Mouse (Mus musculus) lung, adult 2 months (tissue): ENCODE measurements at regions not wholly inside any gene's neighbourhood (a gene's known extent, or its start where the extent isn't known, plus 50 kb on each side); places are given as distances from the start of the nearest gene placed in this dataset.

ENCODE experiments used
- DNase-seq: peaks from one replicate; pipeline ENCODE4 v3.0.0; 2022
- H3K4me1 ChIP-seq: fragments of 200-500 bp; 2 replicates; pipeline ENCODE4 v1.6.1; 2011; ENCODE audit warnings: low read length; ENCODE audit not compliant: control insufficient read depth, insufficient read depth
- H3K4me3 ChIP-seq: fragments of 200-500 bp; replicated peaks from 2 replicates; pipeline ENCODE3; 2011; ENCODE audit warnings: low read depth, mild to moderate bottlenecking, control low read depth, low read length; ENCODE audit errors: extremely low read depth
- CTCF ChIP-seq: fragments of 200-500 bp; IDR thresholded peaks from 2 replicates; pipeline ENCODE4 v1.5.1; 2011; ENCODE audit warnings: mild to moderate bottlenecking, low read length, control low read depth; ENCODE audit not compliant: insufficient read depth
- POLR2A ChIP-seq: fragments of 200-500 bp; IDR thresholded peaks from 2 replicates; pipeline ENCODE4 v1.6.1; 2011; ENCODE audit warnings: low read depth, mild to moderate bottlenecking, control low read depth, low read length, borderline replicate concordance; ENCODE audit errors: extremely low read depth
- WGBS: fragments of 180-500 bp; shearing (Covaris S2); methylation state at CpG from one replicate; pipeline ENCODE4 v1.1.7; 2018; 5-methylcytosine and 5-hydroxymethylcytosine counted together

DNA sequence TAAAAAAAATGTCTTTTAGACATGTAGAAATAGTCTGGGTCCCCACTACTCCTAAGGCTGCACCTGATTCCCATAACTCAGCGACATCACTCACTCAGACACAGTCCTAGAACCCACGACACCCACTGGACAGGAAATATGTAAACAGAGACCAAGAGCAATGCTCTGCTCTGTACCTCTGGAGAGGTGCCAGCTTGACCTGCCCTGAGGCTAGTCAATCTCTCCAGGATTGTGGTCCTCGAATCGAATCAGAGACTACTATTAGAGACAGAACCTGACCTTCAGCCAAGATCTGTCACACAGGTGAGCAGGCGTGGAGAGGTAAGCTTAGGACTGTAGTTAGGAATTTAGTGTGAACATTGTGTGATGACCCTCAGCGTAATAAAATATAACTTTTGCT lies 152.7 kb downstream of the Mycn start:
- H3K4me3 ChIP-seq = no peak overlapping the region
- DNase-seq = no peak
- no peaks in the 10 kb centered on the region for H3K4me1 ChIP-seq
- TF ChIP-seq POLR2A (no peak), CTCF (no peak)
- 69% methylated on average over 6 of the region's 6 CpGs for WGBS

DNA sequence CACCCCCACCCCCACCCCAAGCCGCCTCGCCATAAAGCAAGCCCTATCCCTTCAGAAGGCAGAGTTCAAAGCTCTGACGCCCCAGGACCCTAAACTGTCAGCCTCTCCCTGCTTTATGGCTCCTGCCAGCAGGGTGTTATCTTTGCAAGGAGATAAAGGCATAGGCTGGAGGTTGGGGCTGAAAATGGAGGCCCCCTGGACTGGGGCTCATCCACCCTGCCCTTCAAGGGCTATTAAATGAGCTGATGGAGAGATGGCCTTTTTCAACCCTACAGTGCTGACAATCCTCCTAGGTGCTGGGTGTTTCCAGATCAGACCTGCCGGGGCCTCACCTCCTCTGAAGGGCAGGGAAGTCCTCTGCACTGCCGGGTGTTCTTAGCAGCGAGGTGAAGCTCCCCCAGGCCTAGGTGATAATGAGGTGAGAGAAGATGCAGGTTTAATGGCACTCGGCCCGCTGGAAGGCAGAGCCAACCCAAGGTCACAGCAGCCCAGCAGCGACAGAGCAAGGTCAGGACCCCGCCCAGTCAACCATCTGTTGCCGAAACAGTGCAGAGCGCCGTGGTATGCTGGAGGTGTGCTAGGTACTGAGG lies 153.4 kb downstream of the Mycn start:
- DNase-seq = no peak
- Histone ChIP-seq H3K4me1 (no peaks in the 10 kb centered on the region), H3K4me3 (no peak overlapping the region)
- TF ChIP-seq CTCF = no peak
- 63% methylated on average over 13 of the region's 13 CpGs for WGBS

DNA sequence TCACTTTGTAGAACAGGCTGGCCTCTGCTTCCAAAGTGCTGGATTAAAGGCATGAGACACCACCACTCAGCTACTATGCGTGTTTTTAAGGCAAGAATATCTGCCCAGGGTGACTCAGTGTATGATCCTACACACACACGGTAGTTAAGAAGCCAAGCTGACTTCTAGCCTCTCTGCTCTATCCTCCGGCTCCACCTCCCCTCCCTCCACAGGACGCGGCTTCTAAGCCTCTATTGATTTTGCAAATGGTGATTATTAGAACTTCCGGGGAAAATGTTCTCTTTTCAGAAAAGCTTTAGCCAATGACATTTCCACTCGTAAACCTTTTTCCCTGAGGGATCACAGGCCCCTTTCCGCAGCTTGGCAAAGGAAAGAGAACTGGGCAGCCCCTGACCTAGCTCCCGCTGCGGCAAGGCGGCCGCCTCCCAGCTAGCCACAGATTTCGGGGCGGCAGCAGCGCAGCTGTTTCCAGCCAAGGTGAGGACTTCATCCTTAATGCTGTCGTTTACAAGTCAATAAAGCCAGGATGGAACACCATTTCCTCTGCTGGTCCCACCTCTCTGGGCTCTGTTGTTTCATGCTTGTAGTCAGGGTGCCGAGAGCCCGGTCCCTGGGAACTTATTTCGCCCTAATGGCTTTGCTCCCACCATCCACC lies 154.0 kb downstream of the Mycn start:
- H3K4me1 ChIP-seq = no peaks in the 10 kb centered on the region
- 39% methylated on average over 19 of the region's 19 CpGs for WGBS
- DNase-seq = no peak
- H3K4me3 ChIP-seq = no peak overlapping the region
- TF ChIP-seq POLR2A (no peak), CTCF (no peak)

DNA sequence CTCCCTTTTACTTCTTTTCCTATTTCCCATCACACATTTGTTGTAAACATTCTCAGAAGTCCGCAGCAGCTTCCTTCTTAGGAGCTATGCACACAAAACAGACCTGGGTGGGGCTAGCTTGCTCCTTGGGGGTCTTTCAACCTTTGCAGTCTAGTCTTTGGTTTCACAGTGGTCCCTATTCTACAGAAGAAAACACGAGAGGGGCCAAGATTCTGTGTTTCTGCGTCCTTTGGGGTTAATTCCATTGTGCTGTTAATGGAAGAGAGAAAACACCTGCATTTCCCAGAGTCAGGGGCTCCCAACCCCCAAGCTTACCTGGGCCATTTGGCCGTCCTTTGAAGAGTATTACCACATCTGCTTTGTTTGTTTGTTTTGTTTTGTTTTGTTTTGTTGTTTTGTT lies 154.6 kb downstream of the Mycn start:
- no peaks in the 10 kb centered on the region for H3K4me1 ChIP-seq
- no peak for DNase-seq
- 78% methylated on average over 4 of the region's 4 CpGs for WGBS
- TF ChIP-seq CTCF (no peak), POLR2A (no peak)
- no peak overlapping the region for H3K4me3 ChIP-seq

DNA sequence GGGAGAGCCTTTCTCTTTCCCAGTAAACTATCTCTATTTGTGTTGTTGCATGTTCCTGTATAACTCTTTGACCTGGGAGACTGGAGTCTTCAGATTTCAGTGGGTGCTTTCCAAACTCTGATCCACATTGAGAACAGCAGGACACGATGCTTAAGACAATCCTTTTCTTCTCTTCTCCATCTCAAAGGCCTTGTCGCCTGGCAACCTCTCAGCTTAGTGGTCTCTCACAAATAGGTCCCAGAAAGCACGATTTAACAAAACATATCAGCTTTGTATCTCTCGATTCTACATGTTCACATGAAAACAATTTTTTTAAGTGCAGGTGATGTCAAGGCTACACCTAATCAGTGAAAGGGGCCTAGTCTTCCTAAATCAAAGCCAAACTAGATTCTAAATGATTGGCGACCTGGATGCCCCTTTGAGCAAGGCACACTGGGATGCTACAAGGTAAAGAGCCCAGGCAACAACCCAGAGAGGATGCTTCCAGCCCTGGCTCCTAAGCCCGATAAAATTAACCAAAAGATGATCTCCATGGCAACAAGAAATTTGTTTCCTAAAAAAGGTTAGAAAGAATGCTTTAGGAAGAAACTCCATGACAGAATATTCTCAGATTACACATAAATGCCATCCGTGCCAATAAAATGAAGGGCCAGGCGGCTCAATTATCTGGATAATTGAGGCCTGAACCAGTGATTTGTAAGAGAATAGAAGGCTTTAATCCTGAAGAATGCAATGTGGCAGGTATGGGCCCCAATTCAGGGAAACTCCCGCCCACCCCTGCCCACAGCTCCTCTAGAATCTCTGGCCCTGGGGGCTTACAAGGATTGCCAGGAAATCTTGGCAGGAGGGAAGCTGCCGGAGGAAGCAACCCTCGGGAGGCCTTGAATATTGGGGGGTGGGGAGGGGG lies 157.8 kb downstream of the Mycn start:
- Histone ChIP-seq H3K4me3 (no peak overlapping the region), H3K4me1 (no peaks in the 10 kb centered on the region)
- WGBS = 76% methylated on average over 11 of the region's 11 CpGs
- TF ChIP-seq CTCF (no peak), POLR2A (no peak)
- DNase-seq = no peak

DNA sequence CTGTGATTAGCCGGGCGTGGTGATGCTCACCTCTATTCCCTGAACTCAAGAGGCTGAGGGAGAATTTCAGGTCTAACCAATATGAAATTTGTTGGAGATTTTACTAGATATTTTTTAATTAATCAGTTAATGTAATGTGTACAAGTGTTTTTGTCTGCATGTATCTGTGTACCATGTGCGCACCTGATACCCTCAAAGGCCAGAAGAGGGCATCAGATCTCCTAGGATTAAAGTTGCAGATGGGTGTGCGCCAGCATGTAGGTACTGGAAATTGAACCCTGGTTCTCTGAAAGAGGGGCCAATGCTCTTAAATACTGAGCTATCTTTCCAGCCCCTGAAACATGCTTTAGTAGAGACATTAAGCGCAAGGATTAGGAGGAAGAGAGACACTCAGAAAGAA lies 160.2 kb downstream of the Mycn start:
- DNase-seq = no peak
- Histone ChIP-seq H3K4me1 (no peaks in the 10 kb centered on the region), H3K4me3 (no peak overlapping the region)
- TF ChIP-seq POLR2A = no peak
- no peak for TF ChIP-seq CTCF
- WGBS = 98% methylated on average over 5 of the region's 5 CpGs

DNA sequence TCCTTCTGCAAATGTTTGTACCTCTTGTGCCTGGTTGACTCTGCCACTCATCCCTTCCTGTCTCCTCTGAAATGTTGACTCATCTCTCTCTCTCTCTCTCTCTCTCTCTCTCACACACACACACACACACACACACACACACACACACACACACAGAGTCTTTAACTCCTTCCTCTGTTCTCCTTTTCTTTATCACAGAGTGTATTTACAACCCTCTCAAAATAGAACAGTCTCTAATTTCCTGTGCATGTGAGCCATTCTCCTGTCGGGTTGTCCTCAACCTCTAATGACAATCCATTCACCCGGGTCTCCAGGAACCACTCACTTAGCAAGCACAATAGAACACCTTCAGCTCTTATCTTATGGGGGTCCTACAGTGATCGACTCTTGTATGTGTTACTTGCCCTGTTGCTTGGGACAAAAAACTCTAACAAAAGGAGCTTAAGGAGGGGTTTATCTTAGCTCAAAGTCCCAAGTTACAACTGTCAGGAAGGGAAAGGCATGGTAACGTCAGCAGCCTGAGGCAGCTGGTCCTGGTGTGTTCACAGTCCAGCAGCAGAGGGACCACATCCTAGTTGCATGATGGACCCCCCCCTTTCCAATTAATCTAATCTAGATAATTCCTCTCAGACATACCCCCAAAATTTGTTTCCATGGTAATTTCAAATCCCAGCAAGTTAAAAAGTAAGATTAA lies 163.0 kb downstream of the Mycn start:
- Histone ChIP-seq H3K4me1 (no peaks in the 10 kb centered on the region), H3K4me3 (no peak overlapping the region)
- TF ChIP-seq CTCF (no peak), POLR2A (no peak)
- 30% methylated on average over 4 of the region's 4 CpGs for WGBS
- DNase-seq = no peak

DNA sequence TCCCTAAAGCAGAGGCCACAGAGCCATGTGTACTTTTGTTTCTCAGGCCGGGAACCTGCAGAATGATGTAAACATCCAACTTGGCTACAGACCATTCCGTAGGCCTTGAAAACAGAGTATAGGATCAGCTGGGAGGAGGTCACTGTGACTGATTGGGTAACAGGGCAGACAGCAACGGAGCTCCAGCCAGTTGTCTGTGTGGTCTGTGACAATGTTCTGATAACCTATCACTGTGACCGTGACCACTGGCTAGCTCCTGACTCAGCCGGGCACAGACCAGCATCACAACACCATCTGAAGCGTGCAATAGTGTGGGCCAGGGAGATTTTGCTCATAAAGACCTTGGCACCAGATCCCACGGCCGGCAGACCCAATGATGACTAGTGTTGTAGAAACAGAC lies 164.3 kb downstream of the Mycn start:
- TF ChIP-seq POLR2A (no peak), CTCF (no peak)
- DNase-seq = no peak
- Histone ChIP-seq H3K4me3 (no peak overlapping the region), H3K4me1 (no peaks in the 10 kb centered on the region)
- 73% methylated on average over 8 of the region's 8 CpGs for WGBS

DNA sequence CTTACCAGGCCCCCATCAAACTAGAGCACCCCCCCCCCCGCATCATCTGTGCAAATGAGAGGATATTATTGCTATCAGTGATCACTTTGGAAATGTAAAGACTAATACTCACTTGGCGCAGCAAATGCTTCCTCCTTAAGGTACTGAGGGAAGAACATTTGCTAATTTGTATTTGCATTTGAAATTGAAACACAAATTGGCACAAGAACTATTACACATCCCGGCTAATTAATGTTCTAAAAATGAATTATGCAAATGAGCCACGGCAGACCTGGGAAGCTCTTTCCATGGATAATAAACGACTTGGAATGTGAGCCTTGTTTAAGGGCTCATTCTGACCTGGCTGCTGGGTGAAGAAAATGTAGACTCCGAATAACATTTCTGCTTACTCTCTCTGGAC lies 164.9 kb downstream of the Mycn start:
- no peak for TF ChIP-seq CTCF
- TF ChIP-seq POLR2A = no peak
- no peaks in the 10 kb centered on the region for H3K4me1 ChIP-seq
- WGBS = 81% methylated on average over 6 of the region's 6 CpGs

DNA sequence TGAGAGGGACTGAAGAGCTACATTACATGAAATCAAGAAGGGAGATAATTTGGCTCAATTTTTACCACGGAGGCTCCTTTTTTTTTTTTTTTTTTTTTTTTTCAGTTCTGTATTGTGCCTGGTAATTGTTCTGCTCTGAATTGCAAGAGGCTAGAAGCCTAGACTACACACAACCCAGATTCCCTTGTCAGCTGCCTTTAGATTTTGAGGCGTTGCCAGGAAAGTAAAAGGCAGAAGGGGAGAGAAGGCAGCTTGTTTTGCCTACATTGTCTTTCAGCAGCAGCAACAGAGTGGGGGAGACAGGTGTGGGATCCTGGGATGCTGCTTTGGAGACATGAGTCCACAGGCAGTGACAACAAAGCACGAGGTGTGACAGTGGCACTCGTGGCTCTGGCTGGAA lies 170.7 kb downstream of the Mycn start:
- Histone ChIP-seq H3K4me1 (no peaks in the 10 kb centered on the region), H3K4me3 (no peak overlapping the region)
- TF ChIP-seq POLR2A = no peak
- no peak for TF ChIP-seq CTCF
- 72% methylated on average over 4 of the region's 4 CpGs for WGBS
- DNase-seq = no peak

More for the DNA sequence above, 164.9 kb downstream of the Mycn start:
- no peak for DNase-seq
- no peak overlapping the region for H3K4me3 ChIP-seq
